Mouse (Mus musculus) ES-E14 (cell line): ENCODE results near the gene St7.

Experiments
- HCFC1 ChIP-seq: IDR thresholded peaks from 2 replicates; pipeline ENCODE4 v1.6.1; 2012; ENCODE audit warnings: low read length, inconsistent platforms, borderline replicate concordance; ENCODE audit not compliant: insufficient read depth
- MAFK ChIP-seq: IDR thresholded peaks from 2 replicates; pipeline ENCODE4 v1.6.1; 2014; ENCODE audit warnings: mild to moderate bottlenecking, low read depth, low read length, inconsistent platforms; ENCODE audit not compliant: insufficient read depth
- ZC3H11A ChIP-seq: IDR thresholded peaks from 2 replicates; pipeline ENCODE4 v1.6.1; 2012; ENCODE audit warnings: low read depth, mild to moderate bottlenecking, inconsistent platforms, low read length, borderline replicate concordance
- ZNF384 ChIP-seq: IDR thresholded peaks from 2 replicates; pipeline ENCODE4 v1.6.1; 2012; ENCODE audit warnings: low read depth, low read length, inconsistent platforms

DNA sequence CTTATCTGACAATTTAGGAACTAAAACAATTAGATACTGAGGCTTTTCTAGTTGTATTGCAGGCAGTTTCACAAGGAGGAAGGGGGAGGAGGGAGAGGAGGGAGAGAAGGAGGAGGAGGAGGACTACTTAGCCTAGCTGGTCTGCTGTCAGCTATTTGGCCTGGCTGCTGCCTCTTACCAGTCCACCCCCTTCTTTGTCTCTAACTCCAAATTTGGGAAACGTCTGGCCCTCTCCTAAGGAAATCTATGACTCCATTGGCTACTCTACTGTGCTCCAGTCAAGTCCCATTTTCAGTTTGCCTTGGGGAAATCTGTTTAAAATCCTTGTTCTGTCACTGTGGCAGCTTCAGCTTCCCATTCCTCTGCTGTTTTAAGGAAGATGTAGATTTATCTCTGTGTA is 175.1 kb downstream of the St7 start:
- no peak for TF ChIP-seq MAFK
- TF ChIP-seq ZC3H11A: no peak
- no peak for TF ChIP-seq HCFC1
- TF ChIP-seq ZNF384: no peak
